Mouse (Mus musculus): ENCODE results near the gene Atg16l2. TPM values are rescaled to one million over a fixed set of nuclear protein-coding genes. Genes with fewer than 3 reads are reported as not detected.

Atg16l2 gene
- polyA plus RNA-seq, 1 experiment from 2014 or later, result 12.7 TPM

DNA sequence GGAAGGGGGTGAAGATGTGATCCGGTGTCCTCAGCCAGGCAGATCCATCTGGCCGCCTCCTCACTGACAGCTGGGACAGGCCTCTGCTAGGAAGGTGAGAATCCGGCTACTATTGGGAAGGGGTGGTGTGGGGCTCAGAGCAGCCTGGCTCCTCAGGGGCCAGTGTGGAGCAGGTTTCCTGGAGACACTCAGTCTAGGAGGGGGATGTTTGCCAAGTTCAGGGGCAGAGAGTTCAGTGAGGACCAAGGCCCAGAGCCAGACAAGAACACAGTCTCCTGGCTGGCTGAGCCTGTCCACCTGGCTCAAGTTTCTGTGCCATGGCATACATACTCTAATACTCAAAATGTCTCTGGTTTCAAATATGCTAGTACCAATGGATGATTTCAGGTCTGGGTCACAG is 35.4 kb upstream of the Atg16l2 start:
- 78% methylated on average over 3 of the region's 3 CpGs for WGBS

DNA sequence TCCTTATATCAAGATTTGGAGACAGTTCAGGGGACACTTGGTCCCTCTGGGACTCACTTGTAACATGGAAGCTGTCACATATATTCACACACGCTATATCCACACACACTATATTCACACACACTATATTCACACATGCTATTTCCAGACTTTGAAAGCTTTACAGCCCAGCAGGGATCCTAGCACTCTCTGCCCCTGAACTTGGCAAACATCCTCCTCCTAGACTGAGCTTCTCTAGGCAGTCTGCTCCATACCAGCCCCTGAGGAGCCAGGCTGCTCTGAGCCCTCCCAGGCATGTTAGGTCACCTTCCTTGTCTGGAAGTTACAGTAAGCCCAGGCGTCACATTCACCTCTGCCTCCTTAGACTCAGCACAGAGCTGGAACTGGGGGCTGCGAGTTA is 34.6 kb upstream of the Atg16l2 start:
- ATAC-seq (replicated peaks; ENCODE audit: low FRiP score, low TSS enrichment, low read depth), result no peak
- Histone ChIP-seq H3K27ac (ENCODE audit: low read depth) (no peak overlapping the region), H3K9me3 (ENCODE audit: control insufficient read depth, low read length) (no peaks in the 10 kb centered on the region), H3K9ac (ENCODE audit: low read length) (no peak overlapping the region), H3K36me3 (ENCODE audit: control insufficient read depth, insufficient read depth, low read length) (0 out of 2 replicates have a peak, but pooled peaks cover 5% of the 10 kb centered on the region), H3K27me3 (replicated peaks; ENCODE audit: control insufficient read depth, insufficient read depth, low read length) (no peaks in the 10 kb centered on the region), H3K4me1 (replicated peaks; ENCODE audit: control insufficient read depth, insufficient read depth, low read length) (no peaks in the 10 kb centered on the region), H3K4me2 (ENCODE audit: low read length) (no peak overlapping the region), H3K4me3 (ENCODE audit: low read depth, low read length) (no peak overlapping the region)
- no peak for DNase-seq (ENCODE audit: low spot score)
- 88% methylated on average over 3 of the region's 3 CpGs for WGBS

More for the DNA sequence above, 35.4 kb upstream of the Atg16l2 start:
- Histone ChIP-seq H3K4me2 (ENCODE audit: low read length) (no peak overlapping the region), H3K27ac (ENCODE audit: low read depth) (no peak overlapping the region), H3K9me3 (ENCODE audit: control insufficient read depth, low read length) (no peaks in the 10 kb centered on the region), H3K36me3 (ENCODE audit: control insufficient read depth, insufficient read depth, low read length) (0 out of 2 replicates have a peak, but pooled peaks cover 5% of the 10 kb centered on the region), H3K9ac (ENCODE audit: low read length) (no peak overlapping the region), H3K4me1 (replicated peaks; ENCODE audit: control insufficient read depth, insufficient read depth, low read length) (no peaks in the 10 kb centered on the region), H3K27me3 (replicated peaks; ENCODE audit: control insufficient read depth, insufficient read depth, low read length) (no peaks in the 10 kb centered on the region), H3K4me3 (ENCODE audit: low read depth, low read length) (no peak overlapping the region)
- no peak for ATAC-seq (replicated peaks; ENCODE audit: low FRiP score, low TSS enrichment, low read depth)
- DNase-seq (ENCODE audit: low spot score), result no peak

DNA sequence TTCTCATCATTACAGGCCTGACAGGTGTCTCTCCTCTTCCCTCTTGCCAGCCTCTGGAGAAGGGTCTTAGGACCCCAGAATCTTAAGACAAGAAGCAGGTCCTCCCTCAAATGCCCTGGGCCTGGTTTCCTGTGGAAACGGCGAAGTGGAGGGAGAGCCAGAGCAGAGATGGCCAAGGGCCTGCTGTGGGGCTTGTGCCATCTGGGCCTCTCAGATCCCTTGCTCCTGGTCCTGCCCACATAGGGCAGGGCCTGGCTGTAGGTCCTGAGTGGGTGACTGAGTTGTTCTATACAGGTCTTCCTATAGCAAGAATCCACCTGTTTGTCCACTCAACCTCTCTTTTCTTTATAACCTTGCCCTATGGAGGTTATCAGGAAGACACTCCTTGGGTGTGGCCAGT is 33.2 kb upstream of the Atg16l2 start:
- WGBS, result 80% methylated on average over 2 of the region's 2 CpGs
- H3K9ac ChIP-seq (ENCODE audit: low read length), result no peak overlapping the region
- no peak for ATAC-seq (replicated peaks; ENCODE audit: low FRiP score, low TSS enrichment, low read depth)

DNA sequence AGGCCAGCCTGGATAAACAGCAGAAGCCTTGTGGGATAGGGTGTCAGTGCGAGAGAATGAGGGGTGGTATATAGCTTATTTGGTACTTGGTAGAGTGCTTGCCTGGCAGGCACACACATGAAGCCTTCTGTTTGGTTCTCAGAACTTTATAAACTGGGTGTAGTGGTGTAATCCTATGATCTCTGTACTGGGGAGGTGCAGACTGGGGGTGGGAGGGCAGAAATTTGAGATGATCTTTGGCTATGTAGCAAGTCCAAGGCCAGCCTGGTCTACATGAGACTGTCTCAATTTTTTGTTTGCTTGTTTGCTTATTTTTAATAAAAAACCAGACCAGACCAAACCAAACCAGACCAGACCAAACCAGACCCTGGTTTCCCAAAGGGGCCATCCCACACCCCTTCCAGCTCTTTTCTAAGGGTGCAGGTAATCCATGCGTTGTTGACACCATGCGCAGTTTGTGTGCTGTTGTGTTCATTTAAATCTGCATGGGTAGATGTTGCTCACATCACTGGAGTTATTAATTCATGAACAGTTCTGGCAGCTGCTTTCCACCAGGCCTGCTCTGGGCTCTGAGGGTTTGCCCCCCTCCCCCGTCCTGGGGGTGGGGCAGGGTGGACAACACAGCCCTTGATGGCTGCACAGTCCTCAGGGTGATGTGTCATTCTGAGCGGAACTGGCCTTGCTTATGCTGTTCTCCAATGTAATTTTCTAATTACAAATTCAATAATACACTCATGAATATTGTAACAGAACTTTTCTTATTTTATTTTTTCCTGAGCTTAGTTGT is 30.2 kb upstream of the Atg16l2 start:
- ATAC-seq (replicated peaks; ENCODE audit: low FRiP score, low TSS enrichment, low read depth) (no peak), DNase-seq (ENCODE audit: low spot score) (no peak)
- Histone ChIP-seq H3K4me3 (ENCODE audit: low read depth, low read length) (no peak overlapping the region), H3K9ac (ENCODE audit: low read length) (no peak overlapping the region), H3K27me3 (replicated peaks; ENCODE audit: control insufficient read depth, insufficient read depth, low read length) (no peaks in the 10 kb centered on the region), H3K4me1 (replicated peaks; ENCODE audit: control insufficient read depth, insufficient read depth, low read length) (0 out of 2 replicates have a peak, but pooled peaks cover 6% of the 10 kb centered on the region), H3K9me3 (ENCODE audit: control insufficient read depth, low read length) (no peaks in the 10 kb centered on the region), H3K27ac (ENCODE audit: low read depth) (no peak overlapping the region), H3K4me2 (ENCODE audit: low read length) (no peak overlapping the region), H3K36me3 (ENCODE audit: control insufficient read depth, insufficient read depth, low read length) (peaks cover 4% of the 10 kb centered on the region; the same call in 1 of the 2 replicates)
- WGBS, result 82% methylated on average over 5 of the region's 5 CpGs

More for the DNA sequence above, 33.2 kb upstream of the Atg16l2 start:
- no peak overlapping the region for H3K4me3 ChIP-seq (ENCODE audit: low read depth, low read length)
- H3K27me3 ChIP-seq (replicated peaks; ENCODE audit: control insufficient read depth, insufficient read depth, low read length), result no peaks in the 10 kb centered on the region
- no peak for DNase-seq (ENCODE audit: low spot score)
- H3K9me3 ChIP-seq (ENCODE audit: control insufficient read depth, low read length), result no peaks in the 10 kb centered on the region
- H3K4me1 ChIP-seq (replicated peaks; ENCODE audit: control insufficient read depth, insufficient read depth, low read length), result 0 out of 2 replicates have a peak, but pooled peaks cover 1% of the 10 kb centered on the region
- no peak overlapping the region for H3K4me2 ChIP-seq (ENCODE audit: low read length)
- no peak overlapping the region for H3K27ac ChIP-seq (ENCODE audit: low read depth)
- H3K36me3 ChIP-seq (ENCODE audit: control insufficient read depth, insufficient read depth, low read length), result peaks cover 9% of the 10 kb centered on the region; the same call in 1 of the 2 replicates

DNA sequence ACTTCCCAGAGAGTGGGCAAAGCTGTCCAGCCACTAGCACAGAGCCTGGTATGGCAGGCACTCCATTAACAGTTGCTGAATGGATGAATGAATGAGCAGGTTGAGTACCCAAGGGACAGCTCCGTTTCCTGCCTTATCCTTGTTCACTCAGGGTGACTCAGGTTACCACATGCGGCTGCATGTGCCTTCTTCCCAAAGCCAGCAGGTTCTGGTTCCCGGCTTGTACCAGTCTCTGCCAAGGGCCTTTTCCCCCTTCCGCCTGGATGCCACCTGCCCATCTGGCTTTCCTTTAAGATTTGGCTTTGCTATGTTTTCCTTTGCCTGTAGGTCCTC is 28.8 kb upstream of the Atg16l2 start:
- Histone ChIP-seq H3K27me3 (replicated peaks; ENCODE audit: control insufficient read depth, insufficient read depth, low read length) (no peaks in the 10 kb centered on the region), H3K9ac (ENCODE audit: low read length) (no peak overlapping the region), H3K4me2 (ENCODE audit: low read length) (no peak overlapping the region), H3K9me3 (ENCODE audit: control insufficient read depth, low read length) (no peaks in the 10 kb centered on the region), H3K4me3 (ENCODE audit: low read depth, low read length) (no peak overlapping the region), H3K27ac (ENCODE audit: low read depth) (no peak overlapping the region), H3K36me3 (ENCODE audit: control insufficient read depth, insufficient read depth, low read length) (peaks cover 4% of the 10 kb centered on the region; the same call in 1 of the 2 replicates), H3K4me1 (replicated peaks; ENCODE audit: control insufficient read depth, insufficient read depth, low read length) (0 out of 2 replicates have a peak, but pooled peaks cover 6% of the 10 kb centered on the region)
- no peak for ATAC-seq (replicated peaks; ENCODE audit: low FRiP score, low TSS enrichment, low read depth)
- DNase-seq (ENCODE audit: low spot score), result no peak
- 69% methylated on average over 4 of the region's 4 CpGs for WGBS

DNA sequence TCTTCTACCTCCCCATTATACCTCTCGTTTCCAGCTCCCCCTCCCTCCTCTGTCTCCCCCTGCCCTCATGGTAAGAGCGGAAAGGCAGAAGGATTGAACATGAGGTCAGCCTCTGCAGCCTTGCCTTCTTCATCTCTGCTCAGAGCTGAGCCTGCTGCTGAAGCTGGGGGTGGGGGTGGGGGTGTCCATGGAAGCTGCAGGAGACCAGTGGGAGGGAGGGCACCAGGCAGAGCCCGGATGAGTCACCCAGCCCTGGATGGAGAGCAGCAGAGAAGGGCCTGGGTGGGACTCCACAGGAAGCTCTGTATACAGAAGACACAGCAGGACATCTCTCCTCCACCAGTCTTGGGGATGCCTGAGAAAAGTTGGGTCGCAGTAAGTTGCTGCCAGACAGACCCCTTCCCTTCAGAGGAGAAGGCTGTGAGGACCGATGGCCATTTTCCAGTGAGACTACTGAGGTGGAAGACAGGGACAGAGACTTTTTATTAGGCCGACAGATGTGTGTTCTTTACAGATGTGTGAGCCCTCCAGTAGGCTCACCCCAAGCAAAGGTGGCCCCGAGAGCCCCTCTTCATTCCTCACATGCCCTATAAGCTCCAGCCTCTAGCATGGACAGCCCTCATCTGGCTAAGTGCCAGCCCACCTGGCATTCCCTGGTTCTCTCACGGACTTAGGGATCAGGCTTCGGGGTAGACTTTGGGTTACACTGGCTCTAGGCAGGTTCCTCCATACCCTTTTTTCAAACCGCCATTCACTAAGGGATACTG is 28.2 kb upstream of the Atg16l2 start:
- ATAC-seq (replicated peaks; ENCODE audit: low FRiP score, low TSS enrichment, low read depth), result no peak; the same call in 1 of the 2 replicates

DNA sequence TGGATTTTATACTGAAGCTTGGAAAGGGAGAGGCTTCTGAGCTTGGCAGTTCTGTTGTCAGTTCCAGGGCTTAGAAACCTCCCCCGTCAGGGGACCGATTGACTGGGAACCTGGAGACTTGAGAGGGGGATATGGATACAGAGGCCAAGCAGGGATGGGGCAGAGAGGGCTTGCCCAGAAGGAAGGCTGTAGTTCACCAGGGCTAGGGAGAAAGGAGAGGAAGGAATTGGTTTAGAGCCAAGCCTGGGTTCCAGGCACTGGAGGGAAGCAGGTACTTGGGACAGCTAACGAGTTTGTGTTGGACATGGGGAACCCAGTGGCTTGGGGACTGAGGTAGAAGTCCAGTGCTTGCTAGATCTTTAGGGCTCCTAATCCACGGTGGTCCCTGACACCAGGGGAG is 27.6 kb upstream of the Atg16l2 start:
- Histone ChIP-seq H3K27me3 (replicated peaks; ENCODE audit: control insufficient read depth, insufficient read depth, low read length) (no peaks in the 10 kb centered on the region), H3K4me3 (ENCODE audit: low read depth, low read length) (no peak overlapping the region), H3K36me3 (ENCODE audit: control insufficient read depth, insufficient read depth, low read length) (peaks cover 4% of the 10 kb centered on the region; the same call in 1 of the 2 replicates), H3K27ac (ENCODE audit: low read depth) (peak overlapping the region; percentile 40; the same call in 1 of the 2 replicates), H3K9me3 (ENCODE audit: control insufficient read depth, low read length) (no peaks in the 10 kb centered on the region), H3K9ac (ENCODE audit: low read length) (no peak overlapping the region), H3K4me2 (ENCODE audit: low read length) (no peak overlapping the region), H3K4me1 (replicated peaks; ENCODE audit: control insufficient read depth, insufficient read depth, low read length) (0 out of 2 replicates have a peak, but pooled peaks cover 6% of the 10 kb centered on the region)
- WGBS, result 59% methylated on average over 4 of the region's 4 CpGs
- no peak for DNase-seq (ENCODE audit: low spot score)
- ATAC-seq (replicated peaks; ENCODE audit: low FRiP score, low TSS enrichment, low read depth), result no peak

More for the DNA sequence above, 28.2 kb upstream of the Atg16l2 start:
- Histone ChIP-seq H3K4me3 (ENCODE audit: low read depth, low read length) (no peak overlapping the region), H3K4me1 (replicated peaks; ENCODE audit: control insufficient read depth, insufficient read depth, low read length) (0 out of 2 replicates have a peak, but pooled peaks cover 6% of the 10 kb centered on the region), H3K27me3 (replicated peaks; ENCODE audit: control insufficient read depth, insufficient read depth, low read length) (no peaks in the 10 kb centered on the region), H3K9ac (ENCODE audit: low read length) (no peak overlapping the region), H3K27ac (ENCODE audit: low read depth) (no peak overlapping the region), H3K36me3 (ENCODE audit: control insufficient read depth, insufficient read depth, low read length) (peaks cover 4% of the 10 kb centered on the region; the same call in 1 of the 2 replicates), H3K9me3 (ENCODE audit: control insufficient read depth, low read length) (no peaks in the 10 kb centered on the region), H3K4me2 (ENCODE audit: low read length) (no peak overlapping the region)
- no peak for DNase-seq (ENCODE audit: low spot score)
- 66% methylated on average over 10 of the region's 10 CpGs for WGBS

DNA sequence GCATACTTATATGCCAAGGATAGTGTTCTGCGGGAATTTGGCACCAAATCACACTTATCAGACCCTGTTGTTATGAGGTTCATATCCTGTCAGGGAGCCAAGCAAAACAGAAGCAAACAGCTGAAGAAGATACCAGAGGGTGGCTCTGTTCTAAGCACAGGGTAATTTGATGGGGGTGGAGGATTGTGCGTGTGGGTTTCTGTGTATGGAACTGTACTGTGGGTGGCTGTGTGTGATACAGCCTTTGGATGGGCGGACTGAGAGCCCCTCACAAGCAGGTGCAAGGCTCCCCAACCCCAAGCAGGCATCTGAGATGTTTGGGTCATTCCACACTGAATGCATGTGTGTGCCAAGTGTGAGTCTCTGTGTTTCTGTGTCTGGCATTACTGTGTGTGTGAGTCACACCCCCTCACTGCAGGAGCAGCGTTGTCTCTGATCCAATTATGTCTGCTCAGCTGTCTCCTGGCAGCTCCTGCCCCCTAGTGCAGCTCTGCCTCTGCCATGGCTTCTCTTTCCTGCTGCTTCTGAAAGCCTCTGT is 26.6 kb upstream of the Atg16l2 start:
- Histone ChIP-seq H3K27me3 (replicated peaks; ENCODE audit: control insufficient read depth, insufficient read depth, low read length) (no peaks in the 10 kb centered on the region), H3K4me3 (ENCODE audit: low read depth, low read length) (no peak overlapping the region), H3K36me3 (ENCODE audit: control insufficient read depth, insufficient read depth, low read length) (peaks cover 4% of the 10 kb centered on the region; the same call in 1 of the 2 replicates), H3K4me2 (ENCODE audit: low read length) (no peak overlapping the region), H3K4me1 (replicated peaks; ENCODE audit: control insufficient read depth, insufficient read depth, low read length) (0 out of 2 replicates have a peak, but pooled peaks cover 6% of the 10 kb centered on the region), H3K9ac (ENCODE audit: low read length) (no peak overlapping the region), H3K9me3 (ENCODE audit: control insufficient read depth, low read length) (no peaks in the 10 kb centered on the region), H3K27ac (ENCODE audit: low read depth) (peak overlapping the region; percentile 40; the same call in 1 of the 2 replicates)
- DNase-seq (ENCODE audit: low spot score) (no peak), ATAC-seq (replicated peaks; ENCODE audit: low FRiP score, low TSS enrichment, low read depth) (no peak)
- 65% methylated on average over 4 of the region's 4 CpGs for WGBS

Data from intestine, embryonic 14.5 days (tissue).